Mouse (Mus musculus) olfactory bulb, adult 2 months (tissue): ENCODE measurements around the gene Lalba.

Source experiments
- CTCF ChIP-seq: fragments of 200-500 bp; IDR thresholded peaks from 2 replicates; pipeline ENCODE4 v1.5.1; 2012; ENCODE audit warnings: low read depth, mild to moderate bottlenecking, low read length, moderate library complexity; ENCODE audit not compliant: insufficient read depth
- POLR2A ChIP-seq: fragments of 200-500 bp; IDR thresholded peaks from 2 replicates; pipeline ENCODE4 v1.6.1; 2012; ENCODE audit warnings: mild to moderate bottlenecking, low read depth, low read length, moderate library complexity; ENCODE audit not compliant: insufficient read depth

- TF ChIP-seq CTCF (no peak), POLR2A (no peak)
These were observed 4.0 kb upstream of the Lalba start for GRCm38 (mm10) chr15:98486433-98487021.
